Comparison of ENCODE assay signal across 8 mouse cellular contexts in genomic region chr15:84922884-84923507, GRCm38 (mm10). TPM values are rescaled to one million over a fixed set of nuclear protein-coding genes. Genes with fewer than 3 reads are reported as not detected.
A peak's percentile ranks its signal among the peaks of the same experiment; 100 is the strongest.
DNase-seq lines count a peak whose midpoint lies in the region; ATAC-seq and TF ChIP-seq lines count a peak whose summit lies in the region.

Gene Nup50 (plus strand): TSS chr15:84923411.

- no peaks in the 10 kb centered on the region for H3K9me3 ChIP-seq in forebrain, embryonic 10.5 days
- H3K9me3 ChIP-seq in heart, embryonic 15.5 days (replicated peaks), result no peaks in the 10 kb centered on the region
- no peaks in the 10 kb centered on the region for H3K9me3 ChIP-seq in liver, embryonic 14.5 days (ENCODE audit: control insufficient read depth, low read length)
- H3K9me3 ChIP-seq in neural tube, embryonic 11.5 days (ENCODE audit: control insufficient read depth, low read length), result no peaks in the 10 kb centered on the region
- no peaks in the 10 kb centered on the region for H3K9me3 ChIP-seq in stomach, postnatal 0 days (ENCODE audit: control insufficient read depth, low read length)

- TF ChIP-seq EP300 in liver, embryonic 14.5 days (IDR thresholded peaks at IDR 0.05; ENCODE audit: low read depth), result no peak
- TF ChIP-seq EP300 in stomach, postnatal 0 days (optimal IDR thresholded peaks at IDR 0.05), result no peak

- peak within 1 kb of the TSS; percentile 99 for H3K4me3 ChIP-seq in forebrain, embryonic 10.5 days
- peak within 1 kb of the TSS; percentile 95 for H3K4me3 ChIP-seq in heart, embryonic 15.5 days
- peak within 1 kb of the TSS; percentile 73 to 90 for H3K4me3 ChIP-seq in liver, embryonic 14.5 days (ENCODE audit: insufficient read depth in 1 of 2, low read depth in 2 of 2, low read length in 2 of 2)
- peak within 1 kb of the TSS; percentile 99 for H3K4me3 ChIP-seq in neural tube, embryonic 11.5 days (ENCODE audit: low read depth, low read length)
- H3K4me3 ChIP-seq in stomach, postnatal 0 days (ENCODE audit: low read depth, low read length), result peak within 1 kb of the TSS; percentile 90

- WGBS in forebrain, embryonic 10.5 days, result under 1% methylated on average over 60 of the region's 60 CpGs
- WGBS in heart, embryonic 15.5 days, result under 1% methylated on average over 60 of the region's 60 CpGs
- WGBS in liver, embryonic 14.5 days (ENCODE audit: insufficient replicate concordance), result under 1% methylated on average over 60 of the region's 60 CpGs
- under 1% methylated on average over 52 of the region's 60 CpGs for WGBS in neural tube, embryonic 11.5 days
- under 1% methylated on average over 51 of the region's 60 CpGs for WGBS in stomach, postnatal 0 days

- peak within 1 kb of the TSS; percentile 71 for H3K4me2 ChIP-seq in heart, embryonic 15.5 days
- H3K4me2 ChIP-seq in liver, embryonic 14.5 days (ENCODE audit: low read depth), result peak within 1 kb of the TSS; percentile 97
- peak within 1 kb of the TSS; percentile 94 for H3K4me2 ChIP-seq in neural tube, embryonic 11.5 days (ENCODE audit: low read depth)
- peak within 1 kb of the TSS; percentile 77 for H3K4me2 ChIP-seq in stomach, postnatal 0 days (replicated peaks; ENCODE audit: low read depth)

- ATAC-seq in heart, embryonic 15.5 days (replicated peaks; ENCODE audit: insufficient number of reproducible peaks, insufficient read depth, low FRiP score, low read depth), result peak; percentile 90
- ATAC-seq in liver, embryonic 14.5 days (ENCODE audit: insufficient read depth), result peak; percentile 91
- peak; percentile 90 for ATAC-seq in neural tube, embryonic 11.5 days (ENCODE audit: insufficient read depth, low FRiP score, low TSS enrichment)
- ATAC-seq in stomach, postnatal 0 days (ENCODE audit: low FRiP score, low TSS enrichment), result peak; percentile 95

- TF ChIP-seq CTCF in liver, embryonic 14.5 days (IDR thresholded peaks at IDR 0.05; ENCODE audit: low read depth), result no peak
- 0 out of 2 replicates have a peak, but pooled peaks have one; percentile 1 for TF ChIP-seq CTCF in stomach, postnatal 0 days (IDR thresholded peaks at IDR 0.05; ENCODE audit: low read depth)

- peak within 1 kb of the TSS; percentile 97 for H3K9ac ChIP-seq in heart, embryonic 15.5 days
- H3K9ac ChIP-seq in liver, embryonic 14.5 days (replicated peaks), result peak within 1 kb of the TSS; percentile 92
- peak within 1 kb of the TSS; percentile 94 for H3K9ac ChIP-seq in neural tube, embryonic 11.5 days (ENCODE audit: low read length)
- peak within 1 kb of the TSS; percentile 94 for H3K9ac ChIP-seq in stomach, postnatal 0 days (ENCODE audit: low read length)

- no peaks in the 10 kb centered on the region for H3K27me3 ChIP-seq in forebrain, embryonic 10.5 days (ENCODE audit: poor library complexity, severe bottlenecking)
- H3K27me3 ChIP-seq in heart, embryonic 15.5 days, result no peaks in the 10 kb centered on the region
- no peaks in the 10 kb centered on the region for H3K27me3 ChIP-seq in liver, embryonic 14.5 days (ENCODE audit: control insufficient read depth, insufficient read depth, low read length)
- H3K27me3 ChIP-seq in neural tube, embryonic 11.5 days (ENCODE audit: control insufficient read depth, insufficient read depth, low read length), result no peaks in the 10 kb centered on the region
- no peaks in the 10 kb centered on the region for H3K27me3 ChIP-seq in stomach, postnatal 0 days (ENCODE audit: control insufficient read depth, insufficient read depth, low read length)

- peaks cover 39% of the 10 kb centered on the region for H3K36me3 ChIP-seq in forebrain, embryonic 10.5 days (replicated peaks)
- peaks cover 9% of the 10 kb centered on the region for H3K36me3 ChIP-seq in heart, embryonic 15.5 days
- H3K36me3 ChIP-seq in liver, embryonic 14.5 days (replicated peaks; ENCODE audit: control insufficient read depth, insufficient read depth, low read depth), result peaks cover 9% of the 10 kb centered on the region
- 0 out of 2 replicates have a peak, but pooled peaks cover 2% of the 10 kb centered on the region for H3K36me3 ChIP-seq in neural tube, embryonic 11.5 days (ENCODE audit: control insufficient read depth, insufficient read depth, low read length)
- H3K36me3 ChIP-seq in stomach, postnatal 0 days (ENCODE audit: control insufficient read depth, insufficient read depth, low read length), result no peaks in the 10 kb centered on the region

- H3K4me1 ChIP-seq in forebrain, embryonic 10.5 days, result peaks cover 36% of the 10 kb centered on the region
- H3K4me1 ChIP-seq in heart, embryonic 15.5 days (replicated peaks), result peaks cover 27% of the 10 kb centered on the region
- H3K4me1 ChIP-seq in liver, embryonic 14.5 days (replicated peaks; ENCODE audit: control insufficient read depth in 2 of 2, insufficient read depth in 2 of 2, low read length in 1 of 2), result peaks cover 15 to 20% of the 10 kb centered on the region in 2 experiments
- H3K4me1 ChIP-seq in neural tube, embryonic 11.5 days (ENCODE audit: control insufficient read depth, insufficient read depth, low read length), result no peaks in the 10 kb centered on the region
- H3K4me1 ChIP-seq in stomach, postnatal 0 days (replicated peaks; ENCODE audit: control insufficient read depth, insufficient read depth), result no peaks in the 10 kb centered on the region

- peak within 1 kb of the TSS; percentile 98 for H3K27ac ChIP-seq in forebrain, embryonic 10.5 days
- H3K27ac ChIP-seq in heart, embryonic 15.5 days, result peak within 1 kb of the TSS; percentile 92
- peak within 1 kb of the TSS; percentile 86 for H3K27ac ChIP-seq in liver, embryonic 14.5 days
- peak within 1 kb of the TSS; percentile 94 for H3K27ac ChIP-seq in neural tube, embryonic 11.5 days (ENCODE audit: low read depth, low read length)
- H3K27ac ChIP-seq in stomach, postnatal 0 days (replicated peaks), result peak within 1 kb of the TSS; percentile 98

- DNase-seq in CD8-positive naive resting alpha-beta T cell, adult 2 months (ENCODE audit: low read depth in 2 of 2, low spot score in 2 of 2), result peak; percentile 96 to 98
- peak; percentile 97 for DNase-seq in c-Kit-positive CD71-negative TER-119-negative erythroid progenitor cells, embryonic 14.5 days (ENCODE audit: low read depth)
- peak; percentile 100 for DNase-seq in forebrain, embryonic 10.5 days (ENCODE audit: extremely low spot score, low spot score)
- DNase-seq in kidney, postnatal 25 days, result peak; percentile 100
- DNase-seq in liver, embryonic 14.5 days (ENCODE audit: low read depth in 3 of 3, low spot score in 3 of 3), result peak; percentile 97 to 98 (median 97)
- peak; percentile 100 for DNase-seq in neural tube, embryonic 11.5 days (ENCODE audit: low spot score)
- DNase-seq in stomach, postnatal 0 days (ENCODE audit: low spot score), result peak; percentile 100

RNA-seq across cellular contexts. Expression of gene Nup50, which starts in this region (rescaled TPM):
- polyA plus RNA-seq in forebrain, embryonic 10.5 days (2016; fragmentation: Nextera tagmentation; extraction: Ambion mirVana), result 75.8 and 77.5 TPM in 2 replicates
- 16.4 and 19.1 TPM in 2 replicates for polyA plus RNA-seq in heart, embryonic 15.5 days (2015; fragmentation: Nextera tagmentation; extraction: Ambion mirVana)
- polyA plus RNA-seq in liver, embryonic 14.5 days (2012; rRNA removed), result 7.1 and 11.8 TPM in 2 replicates
- polyA plus RNA-seq in liver, embryonic 14.5 days (2014; fragmentation: Nextera tagmentation; extraction: Ambion mirVana), result 22.7 and 23.7 TPM in 2 replicates
- 61.5 and 63.4 TPM in 2 replicates for polyA plus RNA-seq in neural tube, embryonic 11.5 days (2014; fragmentation: Nextera tagmentation; extraction: Ambion mirVana)
- polyA plus RNA-seq in stomach, postnatal 0 days (2015; fragmentation: Nextera tagmentation; extraction: Ambion mirVana), result 17.6 and 17.7 TPM in 2 replicates

Comparison
In these comparisons a context has a peak if more than half of its experiments do, and no peak if none do; other contexts are left out.
1. Peak in every context shown above with its lines: DNase-seq, ATAC-seq, H3K4me3 ChIP-seq and H3K27ac ChIP-seq.